Mouse (Mus musculus) urinary bladder, postnatal 10 days (tissue): Measurements from ENCODE around the gene Med15.
A peak's percentile ranks its signal among the peaks of the same experiment; 100 is the strongest.

Source experiments
- DNase-seq: peaks from one replicate; pipeline ENCODE4 v3.0.0; 2022; ENCODE audit warnings: low spot score

The Med15 gene

GRCm38 (mm10) chr16:17647566-17648340 lies 84.9 kb downstream of the Med15 start:
- no peak for DNase-seq

- DNase-seq, result no peak
These were observed 85.5 kb downstream of the Med15 start for GRCm38 (mm10) chr16:17647156-17647555.

- DNase-seq, result no peak
These were observed 86.2 kb downstream of the Med15 start, which contains the start of gene Ccdc74a for GRCm38 (mm10) chr16:17646310-17647114. TSS of gene Ccdc74a (plus strand) at chr16:17646470.

GRCm38 (mm10) chr16:17643437-17643990 lies 89.2 kb downstream of the Med15 start:
- DNase-seq, result no peak

GRCm38 (mm10) chr16:17642311-17642710 lies 90.4 kb downstream of the Med15 start:
- DNase-seq, result no peak

- DNase-seq, result no peak
These were observed 91.4 kb downstream of the Med15 start for GRCm38 (mm10) chr16:17641301-17641700.

- no peak for DNase-seq
These were observed 92.0 kb downstream of the Med15 start for GRCm38 (mm10) chr16:17640706-17641105.

GRCm38 (mm10) chr16:17639951-17640350 lies 92.7 kb downstream of the Med15 start:
- DNase-seq, result no peak

- no peak for DNase-seq
These were observed 93.6 kb downstream of the Med15 start for GRCm38 (mm10) chr16:17639081-17639480.

GRCm38 (mm10) chr16:17638036-17638628 lies 94.6 kb downstream of the Med15 start:
- no peak for DNase-seq

GRCm38 (mm10) chr16:17637610-17638009 lies 95.1 kb downstream of the Med15 start:
- DNase-seq, result no peak

- no peak for DNase-seq
These were observed 95.8 kb downstream of the Med15 start for GRCm38 (mm10) chr16:17636904-17637303.

- no peak for DNase-seq
These were observed 99.1 kb downstream of the Med15 start for GRCm38 (mm10) chr16:17633481-17634181.

- no peak for DNase-seq
These were observed 100.1 kb downstream of the Med15 start for GRCm38 (mm10) chr16:17632580-17632979.

GRCm38 (mm10) chr16:17626269-17626555 lies 106.5 kb downstream of the Med15 start:
- DNase-seq, result no peak

- no peak for DNase-seq
These were observed 107.0 kb downstream of the Med15 start for GRCm38 (mm10) chr16:17625488-17626268.

- no peak for DNase-seq
These were observed 110.8 kb downstream of the Med15 start for GRCm38 (mm10) chr16:17621936-17622335.

GRCm38 (mm10) chr16:17619198-17620105 lies 113.2 kb downstream of the Med15 start, which contains the start of gene Smpd4:
TSS of gene Smpd4 (plus strand) at chr16:17619354.
- peak; percentile 75 for DNase-seq

GRCm38 (mm10) chr16:17617922-17618565 lies 114.6 kb downstream of the Med15 start:
- no peak for DNase-seq

GRCm38 (mm10) chr16:17616212-17616611 lies 116.5 kb downstream of the Med15 start:
- no peak for DNase-seq
